Mouse (Mus musculus) Patski (cell line): ENCODE measurements around the gene Ncor2. TPM values are rescaled to one million over a fixed set of nuclear protein-coding genes. Genes with fewer than 3 reads are reported as not detected.

Source experiments
- ATAC-seq: fragments of 100-300 bp; one replicate; pipeline ENCODE4 v1.8.0; 2021
- CTCF ChIA-PET: fragments of 350-600 bp; sonication (Branson Sonifier 250); formaldehyde crosslinking; loops from one replicate; lab custom pipeline; 2022; ENCODE audit warnings: inconsistent platforms; lab: Charles Lee
- POLR2A ChIA-PET: fragments of 350-600 bp; sonication (Branson Sonifier 250); formaldehyde crosslinking; loops from one replicate; lab custom pipeline; 2022; ENCODE audit warnings: antibody characterized with exemption, inconsistent platforms; lab: Charles Lee
- DNase-seq: peaks from one replicate; pipeline ENCODE4 v3.0.0-alpha.2; 2011; ENCODE audit warnings: low read depth, low spot score
- H3K27me3 ChIP-seq: fragments of 371-371 bp; one replicate; pipeline ENCODE4 v1.5.1; 2021
- CTCF ChIP-seq: fragments of 100-300 bp; IDR thresholded peaks from one replicate; pipeline ENCODE4 v1.5.1; 2021
- in situ Hi-C: fragments of 300-500 bp; cut with MboI; formaldehyde crosslinking; loops from 3 replicates; pipeline ENCODE4 v1.11.1; 2018; ENCODE audit warnings: low pct_unique_long_range_greater_than_20kb, mixed read lengths
- polyA plus RNA-seq: library from polyadenylated mRNA; unstranded; gene quantifications from one replicate; pipeline ENCODE4 v1.2.3, GENCODE M21; 2021

Ncor2 gene
- polyA plus RNA-seq, 1 experiment from 2014 or later, result 98.6 TPM

- CTCF ChIA-PET, result interaction anchor here (1.0 to 1.3 kb wide), 4 partner anchors 11 to 78 kb away, joined by 3 to 4 read pairs (median 3); no protein-coding TSS in a partner anchor
These were observed 68.8 kb downstream of the Ncor2 start for GRCm38 (mm10) chr5:125110196-125110595.

GRCm38 (mm10) chr5:125107011-125107651, 71.9 kb downstream of the Ncor2 start:
- ATAC-seq (no peak), DNase-seq (peak; percentile 20)
- H3K27me3 ChIP-seq, result no peaks in the 10 kb centered on the region
- TF ChIP-seq CTCF, result no peak
- ChIA-PET POLR2A (interaction anchor here (1.3 to 1.4 kb wide), 2 partner anchors 32 to 177 kb away, joined by 3 to 4 read pairs; no protein-coding TSS in a partner anchor), CTCF (no interaction called here)
- in situ Hi-C loops, result no loop called here

More at GRCm38 (mm10) chr5:125110196-125110595, 68.8 kb downstream of the Ncor2 start:
- ATAC-seq, result no peak
- DNase-seq, result no peak
- H3K27me3 ChIP-seq, result no peaks in the 10 kb centered on the region
- POLR2A ChIA-PET, result interaction anchor here (1.1 to 1.5 kb wide), 3 partner anchors 9 to 14 kb away, joined by 3 to 4 read pairs (median 3); no protein-coding TSS in a partner anchor
- in situ Hi-C loops, result no loop called here
- no peak for TF ChIP-seq CTCF

GRCm38 (mm10) chr5:125106191-125106590, 72.8 kb downstream of the Ncor2 start:
- ChIA-PET POLR2A (interaction anchor here (0.5 to 1.6 kb wide), 4 partner anchors 14 to 206 kb away, joined by 3 to 4 read pairs (median 3); no protein-coding TSS in a partner anchor), CTCF (interaction anchor here (1.1 kb wide), 1 partner anchor 83 kb away, joined by 3 read pairs; no protein-coding TSS in a partner anchor)
- TF ChIP-seq CTCF, result no peak

GRCm38 (mm10) chr5:125104841-125105240, 74.2 kb downstream of the Ncor2 start:
- ATAC-seq, result no peak
- ChIA-PET CTCF (no interaction called here), POLR2A (interaction anchor here (1.2 to 1.6 kb wide), 2 partner anchors 13 to 21 kb away, joined by 3 read pairs; no protein-coding TSS in a partner anchor)
- DNase-seq, result no peak
- TF ChIP-seq CTCF, result no peak
- in situ Hi-C loops, result no loop called here
- no peaks in the 10 kb centered on the region for H3K27me3 ChIP-seq

More at GRCm38 (mm10) chr5:125106191-125106590, 72.8 kb downstream of the Ncor2 start:
- H3K27me3 ChIP-seq, result no peaks in the 10 kb centered on the region
- in situ Hi-C loops, result no loop called here
- DNase-seq, result peak; percentile 59
- ATAC-seq, result peak; percentile 31

GRCm38 (mm10) chr5:125103396-125103795, 75.6 kb downstream of the Ncor2 start:
- TF ChIP-seq CTCF, result no peak
- POLR2A ChIA-PET, result interaction anchor here (0.6 to 1.2 kb wide), 2 partner anchors 19 to 522 kb away, joined by 3 read pairs; no protein-coding TSS in a partner anchor
- H3K27me3 ChIP-seq, result no peaks in the 10 kb centered on the region
- in situ Hi-C loops, result no loop called here
- CTCF ChIA-PET, result interaction anchor here (1.1 kb wide), 1 partner anchor 37 kb away, joined by 4 read pairs; no protein-coding TSS in a partner anchor
- DNase-seq (no peak), ATAC-seq (no peak)

- ChIA-PET CTCF (interaction anchor here (0.8 kb wide), 1 partner anchor 53 kb away, joined by 3 read pairs; no protein-coding TSS in a partner anchor), POLR2A (interaction anchor here (0.6 to 0.7 kb wide), 2 partner anchors 23 to 521 kb away, joined by 3 read pairs; no protein-coding TSS in a partner anchor)
- in situ Hi-C loops, result no loop called here
- no peak for TF ChIP-seq CTCF
- ATAC-seq (no peak), DNase-seq (no peak)
- H3K27me3 ChIP-seq, result no peaks in the 10 kb centered on the region
These were observed 76.1 kb downstream of the Ncor2 start for GRCm38 (mm10) chr5:125102907-125103306.

DNA sequence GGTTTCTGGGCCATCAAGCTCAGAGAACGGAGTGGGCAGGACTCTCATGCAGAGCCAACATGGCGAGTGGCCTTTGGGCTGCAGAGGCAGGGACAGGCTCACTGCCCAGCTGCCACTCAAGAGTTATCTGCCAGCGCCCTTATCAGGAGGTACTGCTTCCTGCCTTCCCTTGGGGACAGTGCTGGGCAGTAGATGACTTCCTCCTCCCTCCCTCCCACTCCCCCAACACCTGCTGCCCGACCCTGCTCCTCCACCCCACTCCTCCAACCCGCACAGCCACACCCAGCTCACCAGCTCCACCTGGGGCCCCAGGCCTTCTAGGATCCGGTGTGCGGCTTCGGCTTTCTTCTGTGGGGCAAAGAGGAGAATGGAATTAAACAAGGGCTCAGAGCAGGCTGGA, 76.7 kb downstream of the Ncor2 start:
- POLR2A ChIA-PET, result interaction anchor here (0.7 kb wide), 1 partner anchor 24 kb away, joined by 3 read pairs; no protein-coding TSS in a partner anchor
- in situ Hi-C loops, result no loop called here

GRCm38 (mm10) chr5:125099785-125100350, 79.2 kb downstream of the Ncor2 start:
- no peak for ATAC-seq
- TF ChIP-seq CTCF, result no peak
- in situ Hi-C loops, result no loop called here
- H3K27me3 ChIP-seq, result no peaks in the 10 kb centered on the region
- DNase-seq, result no peak
- ChIA-PET CTCF (no interaction called here), POLR2A (no interaction called here)

More for the DNA sequence above, 76.7 kb downstream of the Ncor2 start:
- DNase-seq (no peak), ATAC-seq (no peak)
- no peaks in the 10 kb centered on the region for H3K27me3 ChIP-seq
- no peak for TF ChIP-seq CTCF
- CTCF ChIA-PET, result interaction anchor here (0.8 kb wide), 1 partner anchor 52 kb away, joined by 3 read pairs; no protein-coding TSS in a partner anchor

GRCm38 (mm10) chr5:125098692-125099091, 80.3 kb downstream of the Ncor2 start:
- ATAC-seq, result no peak
- H3K27me3 ChIP-seq, result no peaks in the 10 kb centered on the region
- POLR2A ChIA-PET, result interaction anchor here (0.5 kb wide), 1 partner anchor 845 kb away, joined by 3 read pairs; no protein-coding TSS in a partner anchor
- DNase-seq, result no peak
- CTCF ChIA-PET, result interaction anchor here (1.1 kb wide), 1 partner anchor 10 kb away, joined by 3 read pairs; no protein-coding TSS in a partner anchor
- no peak for TF ChIP-seq CTCF
- in situ Hi-C loops, result no loop called here

- POLR2A ChIA-PET, result interaction anchor here (0.7 kb wide), 1 partner anchor 13 kb away, joined by 3 read pairs; no protein-coding TSS in a partner anchor
- no peaks in the 10 kb centered on the region for H3K27me3 ChIP-seq
- no peak for TF ChIP-seq CTCF
- no peak for ATAC-seq
- no peak for DNase-seq
- in situ Hi-C loops, result no loop called here
- CTCF ChIA-PET, result interaction anchor here (1.0 to 2.0 kb wide), 4 partner anchors 15 to 172 kb away, joined by 3 to 6 read pairs (median 4); no protein-coding TSS in a partner anchor
These were observed 82.7 kb downstream of the Ncor2 start for GRCm38 (mm10) chr5:125096368-125096767.
